ENCODE assay signal across 8 mouse cellular contexts in genomic region chr11:74522487-74523209, GRCm38 (mm10).
A peak's percentile ranks its signal among the peaks of the same experiment; 100 is the strongest.
DNase-seq lines count a peak whose midpoint lies in the region; ATAC-seq and TF ChIP-seq lines count a peak whose summit lies in the region.

No protein-coding gene starts in this region.

- H3K36me3 ChIP-seq in liver, embryonic 14.5 days (replicated peaks; ENCODE audit: control insufficient read depth, insufficient read depth, low read depth), result no peaks in the 10 kb centered on the region
- no peaks in the 10 kb centered on the region for H3K36me3 ChIP-seq in neural tube, embryonic 11.5 days (ENCODE audit: control insufficient read depth, insufficient read depth, low read length)

- TF ChIP-seq CTCF in liver, embryonic 14.5 days (IDR thresholded peaks at IDR 0.05; ENCODE audit: low read depth), result no peak

- WGBS in liver, embryonic 14.5 days (ENCODE audit: insufficient replicate concordance), result under 1% methylated on average over 79 of the region's 87 CpGs
- under 1% methylated on average over 71 of the region's 87 CpGs for WGBS in neural tube, embryonic 11.5 days

- peaks cover 0 to 5% of the 10 kb centered on the region in 2 experiments; a peak in 1 of 4 replicates for H3K4me1 ChIP-seq in liver, embryonic 14.5 days (replicated peaks; ENCODE audit: control insufficient read depth in 2 of 2, insufficient read depth in 2 of 2, low read length in 1 of 2)
- H3K4me1 ChIP-seq in neural tube, embryonic 11.5 days (ENCODE audit: control insufficient read depth, insufficient read depth, low read length), result 0 out of 2 replicates have a peak, but pooled peaks cover 6% of the 10 kb centered on the region

- no peak for TF ChIP-seq EP300 in liver, embryonic 14.5 days (IDR thresholded peaks at IDR 0.05; ENCODE audit: low read depth)

- H3K27ac ChIP-seq in liver, embryonic 14.5 days, result no peak overlapping the region
- H3K27ac ChIP-seq in neural tube, embryonic 11.5 days (ENCODE audit: low read depth, low read length), result 0 out of 2 replicates have a peak overlapping the region, but pooled peaks have one; percentile 6

- no peak overlapping the region for H3K9ac ChIP-seq in liver, embryonic 14.5 days (replicated peaks)
- peak overlapping the region; percentile 51 for H3K9ac ChIP-seq in neural tube, embryonic 11.5 days (ENCODE audit: low read length)

- H3K4me2 ChIP-seq in liver, embryonic 14.5 days (ENCODE audit: low read depth), result peak overlapping the region; percentile 68
- H3K4me2 ChIP-seq in neural tube, embryonic 11.5 days (ENCODE audit: low read depth), result peak overlapping the region; percentile 96

- H3K4me3 ChIP-seq in liver, embryonic 14.5 days (ENCODE audit: insufficient read depth in 1 of 2, low read depth in 2 of 2, low read length in 2 of 2), result peak overlapping the region; percentile 45 to 57
- H3K4me3 ChIP-seq in neural tube, embryonic 11.5 days (ENCODE audit: low read depth, low read length), result peak overlapping the region; percentile 68

- peak; percentile 33 for DNase-seq in cerebellum, adult 11 months
- DNase-seq in cerebellum, adult 9-10 months, result no peak
- DNase-seq in cerebellum, postnatal 14 days, result peak; percentile 38 to 43
- peak; percentile 53 to 66 for DNase-seq in gastrocnemius, postnatal 36 days
- peak; percentile 84 for DNase-seq in kidney, adult 11 months
- DNase-seq in liver, embryonic 14.5 days (ENCODE audit: low read depth in 3 of 3, low spot score in 3 of 3), result no peak
- peak; percentile 64 for DNase-seq in neural tube, embryonic 11.5 days (ENCODE audit: low spot score)
- peak; percentile 67 for DNase-seq in testis, postnatal 10 days (ENCODE audit: low spot score)

- H3K9me3 ChIP-seq in liver, embryonic 14.5 days (ENCODE audit: control insufficient read depth, low read length), result no peaks in the 10 kb centered on the region
- no peaks in the 10 kb centered on the region for H3K9me3 ChIP-seq in neural tube, embryonic 11.5 days (ENCODE audit: control insufficient read depth, low read length)

- intact Hi-C loops in gastrocnemius, postnatal 36 days (cut with DNase I), result no loop called here

- H3K27me3 ChIP-seq in liver, embryonic 14.5 days (ENCODE audit: control insufficient read depth, insufficient read depth, low read length), result peaks cover 45% of the 10 kb centered on the region
- H3K27me3 ChIP-seq in neural tube, embryonic 11.5 days (ENCODE audit: control insufficient read depth, insufficient read depth, low read length), result peaks cover 33% of the 10 kb centered on the region

- peak; percentile 47 for ATAC-seq in liver, embryonic 14.5 days (ENCODE audit: insufficient read depth)
- peak; percentile 54 for ATAC-seq in neural tube, embryonic 11.5 days (ENCODE audit: insufficient read depth, low FRiP score, low TSS enrichment)

Comparison
In these comparisons a context has a peak if more than half of its experiments do, and no peak if none do; other contexts are left out.
1. DNase-seq: peak in cerebellum, adult 11 months (single experiment), cerebellum, postnatal 14 days (2 of 2), gastrocnemius, postnatal 36 days (2 of 2), kidney, adult 11 months (single experiment), neural tube, embryonic 11.5 days (single experiment) and testis, postnatal 10 days (single experiment); none in cerebellum, adult 9-10 months (single experiment) and liver, embryonic 14.5 days (0 of 3).